ENCODE assay signal across 21 mouse cellular contexts in genomic region chr17:74705480-74705879, GRCm38 (mm10). TPM values are rescaled to one million over a fixed set of nuclear protein-coding genes. Genes with fewer than 3 reads are reported as not detected.
DNase-seq lines count a peak whose midpoint lies in the region; ATAC-seq and TF ChIP-seq lines count a peak whose summit lies in the region.
"Had no signal": no experiment of that assay in that cellular context is flagged by ENCODE, and none has a peak within 500 bp of the region (broad histone marks: within the 10 kb centered on the region; RNA-seq: fewer than 3 reads in every experiment).

No protein-coding gene starts in this region.

- no peak for TF ChIP-seq CTCF in midbrain, postnatal 0 days (IDR thresholded peaks at IDR 0.05)
- TF ChIP-seq CTCF in cerebellum, adult 2 months (IDR thresholded peaks at IDR 0.05; ENCODE audit: borderline replicate concordance, insufficient read depth, low read depth, low read length): no peak

- no peak for ATAC-seq in midbrain, embryonic 11.5 days (ENCODE audit: low FRiP score)
- ATAC-seq in midbrain, postnatal 0 days (ENCODE audit: low FRiP score): no peak
- ATAC-seq: CD4-positive, CD25-positive, alpha-beta regulatory T cell, adult 4 months; forebrain, embryonic 13.5 days; forebrain, embryonic 16.5 days had no signal

- H3K4me2 ChIP-seq in midbrain, embryonic 11.5 days: no peak overlapping the region
- H3K4me2 ChIP-seq in midbrain, postnatal 0 days (ENCODE audit: low read depth, low read length, poor library complexity, severe bottlenecking): no peak overlapping the region
- H3K4me2 ChIP-seq: embryonic facial prominence, embryonic 12.5 days; forebrain, embryonic 13.5 days had no signal

- TF ChIP-seq POLR2A in cerebellum, adult 2 months (IDR thresholded peaks at IDR 0.05; ENCODE audit: borderline replicate concordance, insufficient read depth, low read length): no peak

- DNase-seq in heart, adult 11 months: peak; percentile 43
- DNase-seq in heart, postnatal 14 days: no peak
- peak; percentile 77 for DNase-seq in midbrain, embryonic 11.5 days (ENCODE audit: low spot score, missing footprints)
- DNase-seq in midbrain, postnatal 0 days (ENCODE audit: low spot score): no peak
- DNase-seq in cerebellum, adult 2 months: no peak
- DNase-seq: adrenal gland, adult 2 months; adrenal gland, postnatal 10 days; adrenal gland, postnatal 25 days; B cell, adult 2 months; cerebellum, adult 11 months; cerebellum, adult 18-20 months; cerebellum, adult 9-10 months; cerebellum, postnatal 10 days; cerebellum, postnatal 25 days had no signal

- 82% methylated on average over 5 of the region's 5 CpGs for WGBS in midbrain, embryonic 11.5 days
- WGBS in midbrain, postnatal 0 days: 88% methylated on average over 5 of the region's 5 CpGs
- 86% methylated on average over 5 of the region's 5 CpGs for WGBS in cerebellum, adult 2 months

- H3K4me3 ChIP-seq in midbrain, embryonic 11.5 days (ENCODE audit: low read depth, low read length): no peak overlapping the region
- no peak overlapping the region for H3K4me3 ChIP-seq in midbrain, postnatal 0 days (ENCODE audit: low read depth, low read length)
- no peak overlapping the region for H3K4me3 ChIP-seq in cerebellum, adult 2 months (replicated peaks; ENCODE audit: insufficient read depth, low read depth, low read length)
- H3K4me3 ChIP-seq: embryonic facial prominence, embryonic 10.5 days; embryonic facial prominence, embryonic 12.5 days; forebrain, embryonic 13.5 days had no signal

- H3K27ac ChIP-seq in midbrain, embryonic 11.5 days (ENCODE audit: low read depth, low read length): no peak overlapping the region
- H3K27ac ChIP-seq in midbrain, postnatal 0 days (ENCODE audit: low read depth, low read length): no peak overlapping the region
- no peak overlapping the region for H3K27ac ChIP-seq in cerebellum, adult 2 months (ENCODE audit: insufficient read depth, low read length)
- H3K27ac ChIP-seq: embryonic facial prominence, embryonic 10.5 days; embryonic facial prominence, embryonic 12.5 days; forebrain, embryonic 13.5 days had no signal

- H3K9me3 ChIP-seq in midbrain, embryonic 11.5 days (ENCODE audit: control insufficient read depth, low read length): no peaks in the 10 kb centered on the region
- H3K9me3 ChIP-seq in midbrain, postnatal 0 days (ENCODE audit: low read length): no peaks in the 10 kb centered on the region
- H3K9me3 ChIP-seq: embryonic facial prominence, embryonic 10.5 days; embryonic facial prominence, embryonic 12.5 days; forebrain, embryonic 13.5 days; G1E had no signal

- H3K36me3 ChIP-seq in midbrain, embryonic 11.5 days (ENCODE audit: control insufficient read depth, insufficient read depth, low read length): 0 out of 2 replicates have a peak, but pooled peaks cover 3% of the 10 kb centered on the region
- peaks cover 9% of the 10 kb centered on the region; the same call in 1 of the 2 replicates for H3K36me3 ChIP-seq in midbrain, postnatal 0 days (ENCODE audit: insufficient read depth, low read length)

- H3K4me1 ChIP-seq in midbrain, embryonic 11.5 days (ENCODE audit: control insufficient read depth, insufficient read depth, low read length): no peaks in the 10 kb centered on the region
- no peaks in the 10 kb centered on the region for H3K4me1 ChIP-seq in midbrain, postnatal 0 days (ENCODE audit: insufficient read depth, low read length)
- no peaks in the 10 kb centered on the region for H3K4me1 ChIP-seq in cerebellum, adult 2 months (ENCODE audit: control insufficient read depth, insufficient read depth, low read length)
- H3K4me1 ChIP-seq: embryonic facial prominence, embryonic 10.5 days; embryonic facial prominence, embryonic 12.5 days; forebrain, embryonic 13.5 days had no signal

- H3K9ac ChIP-seq in midbrain, embryonic 11.5 days (ENCODE audit: low read length): no peak overlapping the region
- no peak overlapping the region for H3K9ac ChIP-seq in midbrain, postnatal 0 days (replicated peaks; ENCODE audit: low read length, poor library complexity, severe bottlenecking)
- H3K9ac ChIP-seq: embryonic facial prominence, embryonic 12.5 days; forebrain, embryonic 13.5 days had no signal

- intact Hi-C loops in heart, postnatal 14 days (cut with DNase I): no loop called here

- no peaks in the 10 kb centered on the region for H3K27me3 ChIP-seq in midbrain, embryonic 11.5 days (ENCODE audit: control insufficient read depth, insufficient read depth, low read length)
- H3K27me3 ChIP-seq in midbrain, postnatal 0 days (ENCODE audit: insufficient read depth, low read length): no peaks in the 10 kb centered on the region
- H3K27me3 ChIP-seq in cerebellum, adult 2 months (ENCODE audit: control insufficient read depth, insufficient read depth, low read length): no peaks in the 10 kb centered on the region
- H3K27me3 ChIP-seq: CH12.LX; embryonic facial prominence, embryonic 12.5 days; forebrain, embryonic 13.5 days had no signal

RNA-seq across cellular contexts. Expression of gene Ttc27, which starts 12.1 kb away (rescaled TPM):
- 10 to 100 TPM; 18.3 to 21.2 TPM for total RNA-seq in heart, postnatal 14 days (2021)
- 25.4 and 27.7 TPM in 2 replicates for polyA plus RNA-seq in midbrain, embryonic 11.5 days (2014; fragmentation: Nextera tagmentation; extraction: Ambion mirVana)
- 12.6 and 17.6 TPM in 2 replicates for total RNA-seq in midbrain, postnatal 0 days (2014; rRNA removed)
- polyA plus RNA-seq in midbrain, postnatal 0 days (2015; fragmentation: Nextera tagmentation; extraction: Ambion mirVana): 12.0 and 13.0 TPM in 2 replicates
- 11.1 and 12.1 TPM in 2 replicates for polyA plus RNA-seq in cerebellum, adult 2 months (2012; rRNA removed)

Comparison
In these comparisons a context has a peak if more than half of its experiments do, and no peak if none do; other contexts are left out.
1. DNase-seq: peak in heart, adult 11 months (single experiment) and midbrain, embryonic 11.5 days (single experiment); none in heart, postnatal 14 days (0 of 2), midbrain, postnatal 0 days (single experiment) and cerebellum, adult 2 months (0 of 2).